Mouse (Mus musculus): ENCODE data around the gene A4gnt.
A peak's percentile ranks its signal among the peaks of the same experiment; 100 is the strongest.

A4gnt gene

GRCm38 (mm10) chr9:99632264-99632663 is 20.0 kb downstream of the A4gnt start:
- peak; percentile 9 for DNase-seq (ENCODE audit: low read depth, low spot score)

GRCm38 (mm10) chr9:99636776-99637175 is 24.5 kb downstream of the A4gnt start:
- no peak for DNase-seq (ENCODE audit: low read depth, low spot score)

- no peak for DNase-seq (ENCODE audit: low read depth, low spot score)
Measured at GRCm38 (mm10) chr9:99637227-99637626, 24.9 kb downstream of the A4gnt start.

- DNase-seq (ENCODE audit: low read depth, low spot score), result no peak
Measured at GRCm38 (mm10) chr9:99637736-99638135, 25.4 kb downstream of the A4gnt start.

- no peak for DNase-seq (ENCODE audit: low read depth, low spot score)
Measured at GRCm38 (mm10) chr9:99639957-99640356, 27.7 kb downstream of the A4gnt start.

- no peak for DNase-seq (ENCODE audit: low read depth, low spot score)
Measured at GRCm38 (mm10) chr9:99645416-99645815, 33.1 kb downstream of the A4gnt start.

GRCm38 (mm10) chr9:99646102-99646501 is 33.8 kb downstream of the A4gnt start:
- DNase-seq (ENCODE audit: low read depth, low spot score), result no peak

GRCm38 (mm10) chr9:99660756-99661155 is 48.5 kb downstream of the A4gnt start:
- peak; percentile 44 for DNase-seq (ENCODE audit: low read depth, low spot score)

GRCm38 (mm10) chr9:99661606-99662166 is 49.4 kb downstream of the A4gnt start:
- DNase-seq (ENCODE audit: low read depth, low spot score), result peak; percentile 20

- peak; percentile 75 for DNase-seq (ENCODE audit: low read depth, low spot score)
Measured at GRCm38 (mm10) chr9:99662406-99662805, 50.1 kb downstream of the A4gnt start.

- DNase-seq (ENCODE audit: low read depth, low spot score), result no peak
Measured at GRCm38 (mm10) chr9:99662887-99663286, 50.6 kb downstream of the A4gnt start.

GRCm38 (mm10) chr9:99667596-99667995 is 55.3 kb downstream of the A4gnt start:
- DNase-seq (ENCODE audit: low read depth, low spot score), result no peak

GRCm38 (mm10) chr9:99671603-99672002 is 59.3 kb downstream of the A4gnt start:
- no peak for DNase-seq (ENCODE audit: low read depth, low spot score)
